Comparison of ENCODE assay signal across 22 mouse cellular contexts in the genomic region with DNA sequence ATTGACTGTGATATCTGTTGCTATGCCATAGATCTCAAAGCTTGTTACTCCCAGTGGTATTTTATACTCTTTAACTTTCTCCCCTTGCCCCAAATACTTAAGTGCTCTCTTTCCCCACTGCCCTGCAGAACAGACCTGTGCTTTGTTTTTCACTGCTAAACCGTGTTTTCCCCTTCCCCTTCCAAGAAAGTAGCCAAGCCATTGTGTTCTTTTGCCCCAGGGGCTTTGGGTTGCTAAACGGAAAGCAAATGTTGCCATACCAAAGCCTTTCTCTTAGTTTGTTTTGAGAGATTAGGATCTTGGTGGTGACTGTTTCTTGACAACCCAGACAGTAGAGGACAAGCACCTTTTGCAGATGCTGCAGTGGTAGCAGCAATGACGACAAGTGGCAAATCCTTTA.
"Had no signal": no experiment of that assay in that cellular context is flagged by ENCODE, and none has a peak within 500 bp of the region (broad histone marks: within the 10 kb centered on the region; RNA-seq: fewer than 3 reads in every experiment).

No protein-coding gene starts in this region.

- H3K27ac ChIP-seq: kidney, postnatal 0 days; layer of hippocampus, adult 2 months; limb, embryonic 10.5 days; limb, embryonic 13.5 days; liver, embryonic 12.5 days; liver, embryonic 15.5 days; lung, embryonic 15.5 days; midbrain, embryonic 13.5 days; neural tube, embryonic 13.5 days; stomach, embryonic 15.5 days had no signal

- H3K4me3 ChIP-seq: layer of hippocampus, adult 2 months; limb, embryonic 10.5 days; limb, embryonic 13.5 days; liver, embryonic 12.5 days; liver, embryonic 15.5 days; lung, embryonic 15.5 days; midbrain, embryonic 13.5 days; myocyte; neural tube, embryonic 13.5 days; stomach, embryonic 15.5 days had no signal

- H3K4me1 ChIP-seq: limb, embryonic 10.5 days; liver, embryonic 12.5 days; liver, embryonic 15.5 days; lung, embryonic 15.5 days; midbrain, embryonic 13.5 days; neural tube, embryonic 13.5 days; stomach, embryonic 15.5 days had no signal

- DNase-seq: kidney, postnatal 25 days; layer of hippocampus, adult 9-11 months; liver; lung, adult 18-20 months; lung, postnatal 10 days; lung, postnatal 36 days; retina, postnatal 1 day; right cerebral cortex, postnatal 25 days; spleen, adult 18-20 months; thymus, postnatal 36 days had no signal

- ATAC-seq: liver, embryonic 12.5 days; midbrain, embryonic 13.5 days; midbrain, embryonic 16.5 days had no signal

- H3K36me3 ChIP-seq: limb, embryonic 10.5 days; limb, embryonic 13.5 days; liver, embryonic 12.5 days; liver, embryonic 15.5 days; lung, embryonic 15.5 days; midbrain, embryonic 13.5 days; neural tube, embryonic 13.5 days; stomach, embryonic 15.5 days had no signal

- H3K9ac ChIP-seq: limb, embryonic 13.5 days; liver, embryonic 12.5 days; liver, embryonic 15.5 days; lung, embryonic 15.5 days; midbrain, embryonic 13.5 days; neural tube, embryonic 13.5 days; stomach, embryonic 15.5 days had no signal

- H3K9me3 ChIP-seq: limb, embryonic 10.5 days; limb, embryonic 13.5 days; liver, embryonic 12.5 days; liver, embryonic 15.5 days; lung, embryonic 15.5 days; midbrain, embryonic 13.5 days; stomach, embryonic 15.5 days had no signal

- H3K4me2 ChIP-seq: limb, embryonic 13.5 days; liver, embryonic 12.5 days; liver, embryonic 15.5 days; lung, embryonic 15.5 days; midbrain, embryonic 13.5 days; neural tube, embryonic 13.5 days; stomach, embryonic 15.5 days had no signal

- H3K27me3 ChIP-seq: limb, embryonic 13.5 days; liver, embryonic 12.5 days; liver, embryonic 15.5 days; lung, embryonic 15.5 days; midbrain, embryonic 13.5 days; neural tube, embryonic 13.5 days; stomach, embryonic 15.5 days had no signal
